ENCODE assay signal across 14 mouse cellular contexts in the genomic region with DNA sequence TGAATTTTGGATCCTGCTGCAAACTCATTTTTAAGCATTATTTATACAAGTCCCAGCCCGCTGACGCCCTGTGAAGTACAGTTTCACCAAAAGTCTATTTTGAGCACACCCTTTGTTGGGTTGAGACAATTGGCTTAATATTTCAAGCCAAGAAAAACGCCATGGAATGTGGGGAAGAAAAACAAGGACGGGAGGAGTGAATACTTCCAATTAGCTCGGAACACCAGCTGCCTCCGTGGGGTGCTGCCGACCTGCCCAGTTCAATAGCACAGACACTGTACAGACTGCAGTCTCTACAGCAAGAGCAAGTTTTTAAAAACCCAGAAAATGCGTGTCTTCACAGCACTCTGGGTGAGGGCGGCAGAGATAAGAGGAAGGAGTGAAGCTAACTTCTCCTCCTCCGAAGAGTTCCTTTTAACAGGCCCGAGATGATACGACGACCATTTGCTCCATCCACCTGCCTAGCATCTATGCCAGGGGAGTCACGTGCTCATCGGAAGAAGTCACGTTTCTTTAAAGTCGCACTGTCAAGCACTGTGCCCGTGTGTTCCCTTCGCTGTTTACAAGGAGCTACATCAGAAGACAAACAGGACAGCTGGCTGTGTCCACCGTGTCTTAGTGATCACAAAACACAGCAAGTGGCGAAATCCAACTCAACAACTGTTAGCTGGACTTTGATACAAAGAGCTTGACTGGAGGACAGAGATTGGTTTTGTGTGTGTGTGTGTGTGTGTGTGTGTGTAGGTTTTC. TPM values are rescaled to one million over a fixed set of nuclear protein-coding genes. Genes with fewer than 3 reads are reported as not detected.
A peak's percentile ranks its signal among the peaks of the same experiment; 100 is the strongest.
DNase-seq lines count a peak whose midpoint lies in the region; ATAC-seq and TF ChIP-seq lines count a peak whose summit lies in the region.
"Had no signal": no experiment of that assay in that cellular context is flagged by ENCODE, and none has a peak within 500 bp of the region (broad histone marks: within the 10 kb centered on the region; RNA-seq: fewer than 3 reads in every experiment).

No protein-coding gene starts in this region.

- H3K27ac ChIP-seq in heart, adult 2 months: peak overlapping the region; percentile 71
- H3K27ac ChIP-seq in left cerebral cortex, adult 2 months: peak overlapping the region; percentile 54
- peak overlapping the region; percentile 79 for H3K27ac ChIP-seq in cortical plate, adult 2 months (ENCODE audit: insufficient read depth, low read length)
- H3K27ac ChIP-seq in liver, embryonic 13.5 days: peak overlapping the region; percentile 15; the same call in 1 of the 2 replicates
- H3K27ac ChIP-seq: hindbrain, embryonic 13.5 days had no signal

- no peak overlapping the region for H3K9ac ChIP-seq in heart, adult 2 months (ENCODE audit: low read depth, low read length)
- no peak overlapping the region for H3K9ac ChIP-seq in liver, embryonic 13.5 days
- H3K9ac ChIP-seq: hindbrain, embryonic 13.5 days had no signal

- peaks cover 19% of the 10 kb centered on the region for H3K36me3 ChIP-seq in heart, adult 2 months (ENCODE audit: control insufficient read depth, insufficient read depth, low read length)
- peaks cover 19% of the 10 kb centered on the region for H3K36me3 ChIP-seq in liver, embryonic 13.5 days

- DNase-seq in heart, adult 2 months: peak in 1 of 2 experiments; percentile 40
- no peak for DNase-seq in heart, postnatal 10 days
- DNase-seq in left cerebral cortex, adult 2 months (ENCODE audit: extremely low spot score in 1 of 2, low spot score in 2 of 2): no peak
- no peak for DNase-seq in left cerebral cortex, adult 9 months (ENCODE audit: low spot score in 2 of 2)
- DNase-seq in liver, embryonic 13.5 days: no peak
- DNase-seq in left cerebral cortex, adult 18-20 months (ENCODE audit: low spot score in 2 of 2): no peak
- DNase-seq: adrenal gland, adult 8-10 months; cerebellum, adult 18-20 months; thymus, postnatal 36 days had no signal

- no peaks in the 10 kb centered on the region for H3K79me2 ChIP-seq in heart, adult 2 months (replicated peaks; ENCODE audit: control insufficient read depth, insufficient read depth, low read length)

- TF ChIP-seq POLR2A in heart, adult 2 months (IDR thresholded peaks at IDR 0.05; ENCODE audit: insufficient read depth, low read depth, low read length): no peak
- no peak for TF ChIP-seq POLR2A in cortical plate, adult 2 months (IDR thresholded peaks at IDR 0.05; ENCODE audit: extremely low read depth, insufficient read depth, low read length)

- intact Hi-C loops in heart, adult 2 months (cut with DNase I): no loop called here
- intact Hi-C loops in heart, postnatal 10 days (cut with DNase I): no loop called here
- intact Hi-C loops in left cerebral cortex, adult 2 months (cut with DNase I): no loop called here

- H3K4me3 ChIP-seq in heart, adult 2 months: no peak overlapping the region
- no peak overlapping the region for H3K4me3 ChIP-seq in left cerebral cortex, adult 2 months
- no peak overlapping the region for H3K4me3 ChIP-seq in cortical plate, adult 2 months (ENCODE audit: insufficient read depth, low read length)
- H3K4me3 ChIP-seq in liver, embryonic 13.5 days (replicated peaks): no peak overlapping the region
- H3K4me3 ChIP-seq: hindbrain, embryonic 13.5 days had no signal

- 50% methylated on average over 21 of the region's 21 CpGs for WGBS in heart, adult 2 months
- WGBS in liver, embryonic 13.5 days (ENCODE audit: insufficient replicate concordance): 37% methylated on average over 21 of the region's 21 CpGs

- H3K4me1 ChIP-seq in heart, adult 2 months (ENCODE audit: control insufficient read depth, insufficient read depth, low read length): peaks cover 7% of the 10 kb centered on the region
- H3K4me1 ChIP-seq in cortical plate, adult 2 months (ENCODE audit: control insufficient read depth, insufficient read depth, low read length): peaks cover 3% of the 10 kb centered on the region
- peaks cover 19% of the 10 kb centered on the region for H3K4me1 ChIP-seq in liver, embryonic 13.5 days (replicated peaks)
- H3K4me1 ChIP-seq: hindbrain, embryonic 13.5 days had no signal

- H3K4me2 ChIP-seq in liver, embryonic 13.5 days: no peak overlapping the region
- H3K4me2 ChIP-seq: hindbrain, embryonic 13.5 days had no signal

- no peak for TF ChIP-seq EP300 in heart, adult 2 months (IDR thresholded peaks at IDR 0.05; ENCODE audit: insufficient read depth, low read depth, low read length)

- no peaks in the 10 kb centered on the region for H3K9me3 ChIP-seq in liver, embryonic 13.5 days (replicated peaks)
- H3K9me3 ChIP-seq: hindbrain, embryonic 13.5 days had no signal

- H3K27me3 ChIP-seq in heart, adult 2 months (ENCODE audit: control insufficient read depth, insufficient read depth, low read length): no peaks in the 10 kb centered on the region
- no peaks in the 10 kb centered on the region for H3K27me3 ChIP-seq in liver, embryonic 13.5 days
- H3K27me3 ChIP-seq: hindbrain, embryonic 13.5 days had no signal

- no peak for TF ChIP-seq CTCF in heart, adult 2 months (IDR thresholded peaks at IDR 0.05)
- no peak for TF ChIP-seq CTCF in left cerebral cortex, adult 2 months (IDR thresholded peaks at IDR 0.05)
- TF ChIP-seq CTCF in cortical plate, adult 2 months (IDR thresholded peaks at IDR 0.05; ENCODE audit: extremely low read depth, insufficient read depth, low read length): no peak

- no peak for ATAC-seq in liver, embryonic 13.5 days (ENCODE audit: low read depth)

RNA-seq across cellular contexts. Expression of a gene that starts 38.8 kb away (rescaled TPM):
- total RNA-seq in heart, adult 2 months (2021): 10 to 100 TPM; 50.1 to 63.0 TPM
- polyA plus RNA-seq in heart, adult 2 months (2012; rRNA removed): 26.3 and 40.0 TPM in 2 replicates
- 10 to 100 TPM; 45.8 to 66.3 TPM for total RNA-seq in heart, postnatal 10 days (2021)
- total RNA-seq in left cerebral cortex, adult 2 months (2021): not detected
- polyA plus RNA-seq in cortical plate, adult 2 months (2012; rRNA removed): 0.04 and 0.10 TPM in 2 replicates
- polyA plus RNA-seq in liver, embryonic 13.5 days (2015; fragmentation: Nextera tagmentation; extraction: Ambion mirVana): 0.14 and 0.22 TPM in 2 replicates
- total RNA-seq in left cerebral cortex, adult 18-20 months (2021): not detected
- total RNA-seq: left cerebral cortex, postnatal 25 days; megakaryocyte-erythroid progenitor cell, adult 5-6 weeks had no signal
- polyA plus RNA-seq: kidney, embryonic 14.5 days had no signal

Comparison
In these comparisons a context has a peak if more than half of its experiments do, and no peak if none do; other contexts are left out.
1. H3K27ac ChIP-seq: peak in every context shown above with its lines; median percentile 79 in cortical plate, adult 2 months; 71 in heart, adult 2 months; 54 in left cerebral cortex, adult 2 months; 15 in liver, embryonic 13.5 days.
2. RNA of a gene that starts 38.8 kb away (total RNA-seq): 45.8 to 66.3 TPM in heart, postnatal 10 days and 50.1 to 63.0 TPM in heart, adult 2 months; not detected in left cerebral cortex, adult 2 months and not detected in left cerebral cortex, adult 18-20 months; every median in the first group is over 10 times any median in the second.